Comparison of ENCODE assay signal across 1 mouse cellular context in genomic region chr6:124682291-124682690, GRCm38 (mm10).
A peak's percentile ranks its signal among the peaks of the same experiment; 100 is the strongest.
TF ChIP-seq lines count a peak whose summit lies in the region.

No protein-coding gene starts in this region.

TF ChIP-seq in MEL, 35 proteins besides CTCF, POLR2A, EP300 and RAD21:
- TF ChIP-seq SIN3A (IDR thresholded peaks at IDR 0.05; ENCODE audit: low read length) (0 out of 2 replicates have a peak, but pooled peaks have one; percentile 10), TAL1 (IDR thresholded peaks at IDR 0.05; ENCODE audit: low read length) (0 out of 2 replicates have a peak, but pooled peaks have one; percentile 0), ZNF384 (IDR thresholded peaks at IDR 0.05; ENCODE audit: low read depth, low read length) (peak; percentile 95)
